Mouse (Mus musculus): ENCODE results near the gene Stk40. TPM values are rescaled to one million over a fixed set of nuclear protein-coding genes. Genes with fewer than 3 reads are reported as not detected.

Stk40 gene
- 26.4 and 34.1 TPM in 2 replicates for polyA plus RNA-seq (2011; ENCODE audit: insufficient read length, low read depth, missing spikeins)

DNA sequence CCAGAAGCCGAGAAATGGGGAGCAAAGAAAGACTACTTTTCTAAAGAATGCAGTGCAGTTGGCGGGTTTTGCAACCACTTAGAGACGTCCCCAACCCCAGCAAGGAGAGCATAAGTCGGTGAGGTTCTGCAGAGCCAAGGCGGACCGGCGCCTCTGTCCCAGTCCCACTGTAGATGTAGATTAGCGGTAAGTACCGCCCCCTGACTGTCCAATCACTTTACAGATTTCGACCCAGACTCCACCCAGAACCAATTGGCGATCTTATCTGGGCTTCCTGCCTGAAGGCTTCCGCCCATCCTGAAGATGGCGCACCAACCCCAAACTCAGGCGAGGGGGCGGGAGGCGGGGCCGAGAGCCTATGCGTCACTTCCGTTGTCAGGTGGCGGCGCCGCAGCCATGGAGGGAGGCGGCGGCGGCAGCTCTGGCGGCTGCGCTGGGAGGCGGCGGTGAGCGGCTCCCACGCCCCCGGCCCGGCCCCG is at the start of gene Stk40:
TSS of gene Stk40 (plus strand) at position 368 of the 479 bp plus-strand sequence.
- Histone ChIP-seq H3K27ac (ENCODE audit: insufficient read depth, low read length) (peak within 1 kb of the TSS; percentile 98), H3K4me3 (ENCODE audit: insufficient read depth, low read length) (peak within 1 kb of the TSS; percentile 84), H3K4me1 (ENCODE audit: control insufficient read depth, insufficient read depth, low read length) (peaks cover 16% of the 10 kb centered on the region)
- TF ChIP-seq POLR2A (IDR thresholded peaks at IDR 0.05; ENCODE audit: low read depth, low read length) (peak; percentile 85), CTCF (IDR thresholded peaks at IDR 0.05; ENCODE audit: borderline replicate concordance, insufficient read depth, low read length) (peak; percentile 42; the same call in 1 of the 2 replicates)

DNA sequence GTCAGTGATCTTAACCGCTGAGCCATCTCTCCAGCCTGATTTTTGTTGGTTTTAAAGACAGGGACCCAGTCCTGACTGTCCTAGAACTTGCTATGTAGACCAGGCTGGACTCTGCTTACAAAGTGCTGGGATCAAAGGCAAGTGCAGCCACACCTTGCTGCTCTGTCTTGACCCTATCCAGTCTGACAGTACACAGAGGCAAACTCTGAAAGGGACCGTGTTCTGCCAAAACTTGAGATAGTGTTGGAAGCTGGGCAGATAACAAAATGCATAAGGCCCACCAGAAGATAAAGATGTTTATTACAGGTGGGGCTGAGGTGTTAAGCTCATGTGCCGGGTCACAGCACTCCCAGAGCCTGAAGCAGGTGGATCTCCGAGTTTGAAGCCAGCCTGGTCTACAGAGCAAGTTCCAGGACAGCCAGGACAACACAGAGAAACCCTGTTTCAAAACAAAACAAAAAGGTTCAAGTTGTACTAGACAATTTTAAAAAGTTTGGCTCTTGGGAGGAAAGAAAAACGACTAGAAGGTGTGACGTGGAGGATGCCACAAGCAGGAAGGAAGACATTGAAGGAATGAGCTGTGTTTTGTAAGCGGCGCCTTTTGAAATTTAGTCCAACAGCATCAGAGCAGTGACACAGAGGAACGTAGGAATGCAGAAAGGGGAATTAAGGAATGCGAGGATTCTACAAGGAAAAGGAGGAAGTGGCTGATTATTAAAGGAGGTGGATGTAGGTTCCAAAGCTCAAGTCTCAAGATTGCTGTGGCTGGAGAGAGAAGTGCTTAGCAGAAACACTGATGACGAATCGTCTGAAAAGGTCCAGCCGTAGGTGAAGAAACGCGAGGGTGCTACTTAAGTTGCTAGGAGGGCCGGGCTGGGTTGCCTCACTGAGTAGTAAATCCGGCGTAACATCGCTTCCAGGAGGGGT is 46.3 kb upstream of the Stk40 start:
- Histone ChIP-seq H3K4me1 (ENCODE audit: control insufficient read depth, insufficient read depth, low read length) (no peaks in the 10 kb centered on the region; the same call in 1 of the 2 replicates), H3K4me3 (ENCODE audit: insufficient read depth, low read length) (peak overlapping the region; percentile 82), H3K27ac (ENCODE audit: insufficient read depth, low read length) (peak overlapping the region; percentile 8; the same call in 1 of the 2 replicates)
- TF ChIP-seq CTCF (IDR thresholded peaks at IDR 0.05; ENCODE audit: borderline replicate concordance, insufficient read depth, low read length) (no peak), POLR2A (IDR thresholded peaks at IDR 0.05; ENCODE audit: low read depth, low read length) (no peak)

DNA sequence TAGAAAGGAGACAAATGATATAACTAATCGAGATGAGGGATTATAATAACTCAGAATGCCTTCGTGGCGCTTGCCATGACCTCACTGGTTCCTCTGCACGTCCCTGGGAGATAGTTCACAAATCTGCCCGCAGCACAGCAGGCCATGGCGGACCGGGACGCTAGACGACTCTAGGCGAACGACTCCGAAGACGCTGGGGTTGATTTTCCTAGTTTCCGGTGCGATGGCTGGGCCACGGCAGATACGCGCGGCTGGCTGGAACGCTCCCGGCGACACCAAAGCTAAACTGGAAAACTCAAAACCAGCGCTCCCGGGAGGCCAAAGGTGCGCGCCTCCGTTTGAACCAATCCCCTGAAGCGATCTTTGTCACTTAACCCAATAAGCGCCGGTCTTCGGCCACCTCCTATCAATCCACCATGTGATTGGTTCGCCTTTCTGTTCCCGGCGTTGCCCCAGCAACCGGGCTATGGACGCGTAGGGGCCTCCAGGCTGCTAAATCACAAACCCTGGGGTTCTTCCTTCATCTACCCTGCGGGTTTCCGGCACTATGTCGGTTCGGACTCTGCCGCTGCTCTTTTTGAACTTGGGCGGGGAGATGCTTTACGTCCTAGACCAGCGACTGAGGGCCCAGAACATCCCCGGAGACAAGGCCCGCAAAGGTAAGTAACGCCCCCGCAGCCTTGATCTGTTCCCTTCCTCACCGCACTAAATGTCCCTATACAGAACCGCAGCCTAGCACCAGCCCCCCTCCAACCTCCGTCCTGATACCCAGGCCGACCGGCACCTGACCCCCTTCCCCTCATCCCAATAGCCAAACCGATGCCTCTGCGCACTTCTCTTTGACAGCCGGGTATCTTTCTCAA is 45.4 kb upstream of the Stk40 start, which contains the start of gene Oscp1:
TSS of gene Oscp1 (plus strand) at position 432 of the 863 bp plus-strand sequence.
- TF ChIP-seq CTCF (IDR thresholded peaks at IDR 0.05; ENCODE audit: borderline replicate concordance, insufficient read depth, low read length) = no peak
- TF ChIP-seq POLR2A (IDR thresholded peaks at IDR 0.05; ENCODE audit: low read depth, low read length) = peak; percentile 64
- Histone ChIP-seq H3K4me1 (ENCODE audit: control insufficient read depth, insufficient read depth, low read length) (no peaks in the 10 kb centered on the region; the same call in 1 of the 2 replicates), H3K27ac (ENCODE audit: insufficient read depth, low read length) (peak within 1 kb of the TSS; percentile 8; the same call in 1 of the 2 replicates), H3K4me3 (ENCODE audit: insufficient read depth, low read length) (peak within 1 kb of the TSS; percentile 82)

DNA sequence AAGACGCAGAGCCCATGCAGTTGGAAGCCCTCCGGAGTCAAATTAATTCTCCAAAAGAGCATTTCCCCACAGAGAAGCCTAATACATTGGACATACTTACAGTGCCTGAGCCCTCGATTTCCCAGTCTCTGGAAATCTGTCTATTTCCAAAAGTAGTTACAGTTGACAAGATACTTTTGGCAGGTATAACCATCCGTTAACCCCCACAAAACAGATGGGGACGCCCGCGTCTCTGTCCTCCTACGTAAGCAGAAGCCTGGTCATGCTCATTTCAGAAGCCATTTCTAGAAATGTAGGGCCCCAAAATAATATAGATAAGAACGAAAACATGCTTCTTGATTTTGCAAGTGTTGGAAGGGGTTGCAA is 44.8 kb upstream of the Stk40 start:
- TF ChIP-seq CTCF (IDR thresholded peaks at IDR 0.05; ENCODE audit: borderline replicate concordance, insufficient read depth, low read length) (no peak), POLR2A (IDR thresholded peaks at IDR 0.05; ENCODE audit: low read depth, low read length) (no peak)
- Histone ChIP-seq H3K4me3 (ENCODE audit: insufficient read depth, low read length) (peak overlapping the region; percentile 68), H3K4me1 (ENCODE audit: control insufficient read depth, insufficient read depth, low read length) (no peaks in the 10 kb centered on the region; the same call in 1 of the 2 replicates), H3K27ac (ENCODE audit: insufficient read depth, low read length) (no peak overlapping the region)

DNA sequence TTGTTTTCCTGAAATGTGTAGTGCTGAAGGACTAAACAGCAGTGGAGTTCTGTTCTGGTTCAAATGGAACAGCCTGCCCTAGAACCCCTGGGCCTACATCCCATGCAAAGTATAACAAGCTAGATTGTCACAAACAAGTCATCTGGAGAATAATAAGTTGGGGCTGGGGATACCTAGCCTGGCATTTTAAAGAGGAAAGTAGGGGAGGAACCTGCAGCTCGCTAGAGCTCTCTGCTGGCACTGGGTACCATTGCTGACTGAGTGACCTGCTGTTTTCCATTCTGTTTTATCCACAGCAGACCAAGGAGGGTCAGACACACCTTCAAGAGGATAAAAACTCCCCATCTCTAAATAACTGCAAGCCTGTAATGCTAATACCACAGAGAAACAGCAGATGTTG is 40.9 kb upstream of the Stk40 start:
- no peaks in the 10 kb centered on the region for H3K4me1 ChIP-seq (ENCODE audit: control insufficient read depth, insufficient read depth, low read length)
- H3K27ac ChIP-seq (ENCODE audit: insufficient read depth, low read length) = no peak overlapping the region
- TF ChIP-seq CTCF (IDR thresholded peaks at IDR 0.05; ENCODE audit: borderline replicate concordance, insufficient read depth, low read length) (no peak), POLR2A (IDR thresholded peaks at IDR 0.05; ENCODE audit: low read depth, low read length) (no peak)
- no peak overlapping the region for H3K4me3 ChIP-seq (ENCODE audit: insufficient read depth, low read length)

DNA sequence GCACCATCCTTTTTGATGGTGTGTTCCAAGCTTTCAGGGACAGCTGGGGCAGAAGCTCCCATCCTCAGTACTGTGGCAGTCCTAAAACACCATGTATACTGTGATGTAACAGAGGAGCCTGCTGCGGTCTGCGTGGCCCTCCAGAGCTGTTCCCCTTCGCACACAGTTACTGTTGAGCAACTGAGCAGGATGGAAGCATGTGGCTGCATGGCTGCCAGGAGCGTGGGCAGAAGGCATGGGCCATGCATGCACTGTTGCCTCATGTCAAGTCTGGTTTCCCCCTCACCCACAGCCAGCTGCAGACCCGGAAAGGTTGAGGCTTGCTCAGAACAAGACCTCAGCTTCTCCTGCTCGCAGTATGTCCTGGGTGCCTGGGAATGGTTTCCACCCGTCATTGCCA is 38.5 kb upstream of the Stk40 start:
- Histone ChIP-seq H3K4me1 (ENCODE audit: control insufficient read depth, insufficient read depth, low read length) (no peaks in the 10 kb centered on the region), H3K27ac (ENCODE audit: insufficient read depth, low read length) (no peak overlapping the region), H3K4me3 (ENCODE audit: insufficient read depth, low read length) (no peak overlapping the region)
- TF ChIP-seq POLR2A (IDR thresholded peaks at IDR 0.05; ENCODE audit: low read depth, low read length) (no peak), CTCF (IDR thresholded peaks at IDR 0.05; ENCODE audit: borderline replicate concordance, insufficient read depth, low read length) (no peak)

DNA sequence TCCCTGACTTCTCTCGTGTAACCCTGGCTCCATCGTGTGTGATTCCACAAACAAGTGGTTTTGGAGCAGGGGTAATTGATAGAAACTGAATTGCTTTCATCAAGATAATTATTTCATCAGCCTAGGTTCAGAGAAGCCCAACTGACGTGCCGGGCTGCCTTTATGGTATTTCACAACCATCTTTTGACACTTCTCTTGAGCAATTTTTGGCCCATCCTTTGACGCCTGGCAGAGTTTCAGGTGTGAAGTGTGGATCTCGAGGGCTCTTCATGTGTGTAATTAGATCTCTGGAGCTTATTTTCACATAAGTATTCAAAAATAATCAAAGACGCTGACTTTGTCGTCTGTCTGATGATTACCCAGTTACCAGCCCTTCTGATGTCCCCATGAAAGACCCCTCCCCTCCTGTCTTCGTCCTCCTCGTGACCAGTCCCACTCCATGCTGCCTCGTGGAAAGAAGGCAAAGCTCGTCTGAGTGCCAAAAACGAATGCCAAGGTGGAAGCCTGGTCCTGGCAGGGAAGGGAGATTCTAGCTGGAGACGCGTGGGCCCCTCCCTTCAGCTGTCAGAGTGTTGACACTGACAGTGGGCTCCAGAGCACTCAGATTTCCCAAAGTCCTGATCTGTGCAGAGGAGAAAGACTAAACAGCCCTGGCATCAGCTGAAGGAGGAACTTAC is 36.2 kb upstream of the Stk40 start:
- TF ChIP-seq POLR2A (IDR thresholded peaks at IDR 0.05; ENCODE audit: low read depth, low read length) = no peak
- no peak for TF ChIP-seq CTCF (IDR thresholded peaks at IDR 0.05; ENCODE audit: borderline replicate concordance, insufficient read depth, low read length)
- Histone ChIP-seq H3K4me3 (ENCODE audit: insufficient read depth, low read length) (no peak overlapping the region), H3K4me1 (ENCODE audit: control insufficient read depth, insufficient read depth, low read length) (no peaks in the 10 kb centered on the region), H3K27ac (ENCODE audit: insufficient read depth, low read length) (no peak overlapping the region)

DNA sequence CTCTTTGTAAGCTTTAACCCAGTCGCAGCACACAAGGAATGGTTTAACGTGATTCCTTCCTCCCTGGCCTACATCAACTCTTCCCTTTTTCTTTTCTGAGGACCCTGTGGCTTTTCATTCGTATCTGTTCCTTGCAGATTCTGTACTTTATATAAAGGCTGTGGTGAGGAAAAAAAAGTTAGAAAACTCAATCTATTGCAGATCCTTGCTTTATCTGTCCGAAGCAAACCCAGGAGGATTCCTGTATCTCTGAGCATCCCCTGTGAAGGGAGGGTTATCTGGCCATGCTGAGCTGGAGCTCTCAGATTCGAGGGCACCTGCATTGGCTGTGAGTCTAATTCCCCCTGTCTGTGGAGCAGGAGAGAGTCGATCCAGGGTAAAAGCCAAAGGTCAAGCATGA is 34.9 kb upstream of the Stk40 start:
- no peak for TF ChIP-seq POLR2A (IDR thresholded peaks at IDR 0.05; ENCODE audit: low read depth, low read length)
- TF ChIP-seq CTCF (IDR thresholded peaks at IDR 0.05; ENCODE audit: borderline replicate concordance, insufficient read depth, low read length) = no peak
- H3K27ac ChIP-seq (ENCODE audit: insufficient read depth, low read length) = no peak overlapping the region
- H3K4me3 ChIP-seq (ENCODE audit: insufficient read depth, low read length) = no peak overlapping the region
- H3K4me1 ChIP-seq (ENCODE audit: control insufficient read depth, insufficient read depth, low read length) = no peaks in the 10 kb centered on the region

DNA sequence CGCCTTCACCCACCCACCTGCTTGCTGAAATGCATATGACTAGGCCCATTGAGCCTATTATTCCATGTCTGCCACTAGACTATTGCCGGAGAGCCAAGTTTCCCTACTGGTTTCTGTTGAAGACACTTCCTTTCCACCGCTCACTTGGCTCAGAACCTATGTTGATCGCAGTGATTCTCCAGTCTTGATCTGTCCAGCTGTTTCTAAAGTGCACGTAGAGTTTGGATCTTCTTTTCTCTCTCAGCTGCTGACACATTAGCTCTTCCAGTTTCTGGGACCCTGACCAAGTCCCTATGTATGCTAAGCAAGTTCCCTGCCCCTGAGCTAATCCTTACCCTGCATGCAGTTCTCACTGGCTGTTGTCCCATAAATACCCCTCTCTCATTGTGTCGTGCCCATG is 25.9 kb upstream of the Stk40 start:
- Histone ChIP-seq H3K4me1 (ENCODE audit: control insufficient read depth, insufficient read depth, low read length) (no peaks in the 10 kb centered on the region), H3K27ac (ENCODE audit: insufficient read depth, low read length) (no peak overlapping the region), H3K4me3 (ENCODE audit: insufficient read depth, low read length) (no peak overlapping the region)
- no peak for TF ChIP-seq CTCF (IDR thresholded peaks at IDR 0.05; ENCODE audit: borderline replicate concordance, insufficient read depth, low read length)
- TF ChIP-seq POLR2A (IDR thresholded peaks at IDR 0.05; ENCODE audit: low read depth, low read length) = no peak
